Mouse (Mus musculus): ENCODE measurements around the gene Prmt7. TPM values are rescaled to one million over a fixed set of nuclear protein-coding genes. Genes with fewer than 3 reads are reported as not detected.

Gene Prmt7
- total RNA-seq, 1 experiment = 55.8 TPM

- no peak for TF ChIP-seq HCFC1 (IDR thresholded peaks at IDR 0.05; ENCODE audit: borderline replicate concordance, insufficient read depth, low read length)
- TF ChIP-seq ZC3H11A (IDR thresholded peaks at IDR 0.05; ENCODE audit: borderline replicate concordance, low read depth, low read length) = no peak
- TF ChIP-seq CHD2 (IDR thresholded peaks at IDR 0.05; ENCODE audit: low read depth, low read length) = no peak
- TF ChIP-seq MAFK (IDR thresholded peaks at IDR 0.05; ENCODE audit: insufficient read depth, low read depth, low read length) = no peak
- TF ChIP-seq ZNF384 (IDR thresholded peaks at IDR 0.05; ENCODE audit: low read depth, low read length) = no peak
- peak overlapping the region; percentile 96 for H3K9ac ChIP-seq (ENCODE audit: insufficient read depth, low read depth, low read length, poor library complexity, severe bottlenecking)
Observed at GRCm38 (mm10) chr8:106210035-106210731, 553 bp upstream of the Prmt7 start.

GRCm38 (mm10) chr8:106211421-106211820 is 685 bp downstream of the Prmt7 start:
- DNase-seq (ENCODE audit: low read depth, low spot score) = no peak
- in situ Hi-C loops (cut with MboI; ENCODE audit: low sequenced_read_pairs in 2 of 2, unreplicated experiment in 2 of 2) = no loop called here
- H3K36me3 ChIP-seq (ENCODE audit: control insufficient read depth, insufficient read depth, low read length, poor library complexity, severe bottlenecking) = peaks cover 22% of the 10 kb centered on the region; the same call in 1 of the 2 replicates
- no peaks in the 10 kb centered on the region for H3K9me3 ChIP-seq (ENCODE audit: control insufficient read depth, insufficient read depth, low read depth, low read length)
- peak overlapping the region; percentile 96 for H3K9ac ChIP-seq (ENCODE audit: insufficient read depth, low read depth, low read length, poor library complexity, severe bottlenecking)
- H3K27ac ChIP-seq (ENCODE audit: insufficient read depth, low read depth, low read length, poor library complexity, severe bottlenecking) = peak overlapping the region; percentile 26; the same call in 1 of the 2 replicates
- H3K4me3 ChIP-seq (ENCODE audit: insufficient read depth in 1 of 2, low read depth in 1 of 2, low read length in 2 of 2, poor library complexity in 1 of 2, severe bottlenecking in 1 of 2) = peak overlapping the region; percentile 86 to 90
- H3K4me1 ChIP-seq (ENCODE audit: control insufficient read depth in 2 of 2, insufficient read depth in 2 of 2, low read length in 2 of 2, poor library complexity in 1 of 2) = peaks cover 2 to 5% of the 10 kb centered on the region in 2 experiments; a peak in 1 of 4 replicates
- no peak for TF ChIP-seq MAFK (IDR thresholded peaks at IDR 0.05; ENCODE audit: insufficient read depth, low read depth, low read length)
- no peak for TF ChIP-seq ZNF384 (IDR thresholded peaks at IDR 0.05; ENCODE audit: low read depth, low read length)
- TF ChIP-seq CHD2 (IDR thresholded peaks at IDR 0.05; ENCODE audit: low read depth, low read length) = no peak
- no peak for TF ChIP-seq HCFC1 (IDR thresholded peaks at IDR 0.05; ENCODE audit: borderline replicate concordance, insufficient read depth, low read length)
- TF ChIP-seq ZC3H11A (IDR thresholded peaks at IDR 0.05; ENCODE audit: borderline replicate concordance, low read depth, low read length) = no peak

More at GRCm38 (mm10) chr8:106210035-106210731, 553 bp upstream of the Prmt7 start:
- Histone ChIP-seq H3K27ac (ENCODE audit: insufficient read depth, low read depth, low read length, poor library complexity, severe bottlenecking) (peak overlapping the region; percentile 70), H3K4me1 (ENCODE audit: control insufficient read depth in 2 of 2, insufficient read depth in 2 of 2, low read length in 2 of 2, poor library complexity in 1 of 2) (peaks cover 2 to 5% of the 10 kb centered on the region in 2 experiments; a peak in 1 of 4 replicates), H3K9me3 (ENCODE audit: control insufficient read depth, insufficient read depth, low read depth, low read length) (no peaks in the 10 kb centered on the region), H3K4me3 (ENCODE audit: insufficient read depth in 1 of 2, low read depth in 1 of 2, low read length in 2 of 2, poor library complexity in 1 of 2, severe bottlenecking in 1 of 2) (peak overlapping the region; percentile 86 to 90), H3K36me3 (ENCODE audit: control insufficient read depth, insufficient read depth, low read length, poor library complexity, severe bottlenecking) (peaks cover 19% of the 10 kb centered on the region; the same call in 1 of the 2 replicates)
- no peak for DNase-seq (ENCODE audit: low read depth, low spot score)
- in situ Hi-C loops (cut with MboI; ENCODE audit: low sequenced_read_pairs in 2 of 2, unreplicated experiment in 2 of 2) = no loop called here

GRCm38 (mm10) chr8:106213959-106214358 is 3.2 kb downstream of the Prmt7 start:
- peaks cover 2 to 5% of the 10 kb centered on the region in 2 experiments; a peak in 1 of 4 replicates for H3K4me1 ChIP-seq (ENCODE audit: control insufficient read depth in 2 of 2, insufficient read depth in 2 of 2, low read length in 2 of 2, poor library complexity in 1 of 2)
- H3K27ac ChIP-seq (ENCODE audit: insufficient read depth, low read depth, low read length, poor library complexity, severe bottlenecking) = no peak overlapping the region
- no peaks in the 10 kb centered on the region for H3K9me3 ChIP-seq (ENCODE audit: control insufficient read depth, insufficient read depth, low read depth, low read length)
- H3K36me3 ChIP-seq (ENCODE audit: control insufficient read depth, insufficient read depth, low read length, poor library complexity, severe bottlenecking) = peaks cover 31% of the 10 kb centered on the region
- no peak for DNase-seq (ENCODE audit: low read depth, low spot score)
- H3K4me3 ChIP-seq (ENCODE audit: insufficient read depth in 1 of 2, low read depth in 1 of 2, low read length in 2 of 2, poor library complexity in 1 of 2, severe bottlenecking in 1 of 2) = no peak overlapping the region
- no peak for TF ChIP-seq ZC3H11A (IDR thresholded peaks at IDR 0.05; ENCODE audit: borderline replicate concordance, low read depth, low read length)
- TF ChIP-seq MAFK (IDR thresholded peaks at IDR 0.05; ENCODE audit: insufficient read depth, low read depth, low read length) = peak; percentile 92
- in situ Hi-C loops (cut with MboI; ENCODE audit: low sequenced_read_pairs in 2 of 2, unreplicated experiment in 2 of 2) = no loop called here
- no peak overlapping the region for H3K9ac ChIP-seq (ENCODE audit: insufficient read depth, low read depth, low read length, poor library complexity, severe bottlenecking)

- Histone ChIP-seq H3K9ac (ENCODE audit: insufficient read depth, low read depth, low read length, poor library complexity, severe bottlenecking) (no peak overlapping the region), H3K4me3 (ENCODE audit: insufficient read depth in 1 of 2, low read depth in 1 of 2, low read length in 2 of 2, poor library complexity in 1 of 2, severe bottlenecking in 1 of 2) (no peak overlapping the region), H3K4me1 (ENCODE audit: control insufficient read depth in 2 of 2, insufficient read depth in 2 of 2, low read length in 2 of 2, poor library complexity in 1 of 2) (no peaks in the 10 kb centered on the region), H3K36me3 (ENCODE audit: control insufficient read depth, insufficient read depth, low read length, poor library complexity, severe bottlenecking) (peaks cover 38% of the 10 kb centered on the region), H3K27ac (ENCODE audit: insufficient read depth, low read depth, low read length, poor library complexity, severe bottlenecking) (no peak overlapping the region), H3K9me3 (ENCODE audit: control insufficient read depth, insufficient read depth, low read depth, low read length) (no peaks in the 10 kb centered on the region)
- in situ Hi-C loops (cut with MboI; ENCODE audit: low sequenced_read_pairs in 2 of 2, unreplicated experiment in 2 of 2) = no loop called here
- TF ChIP-seq ZNF384 (IDR thresholded peaks at IDR 0.05; ENCODE audit: low read depth, low read length) (no peak), HCFC1 (IDR thresholded peaks at IDR 0.05; ENCODE audit: borderline replicate concordance, insufficient read depth, low read length) (no peak), MAFK (IDR thresholded peaks at IDR 0.05; ENCODE audit: insufficient read depth, low read depth, low read length) (no peak), CHD2 (IDR thresholded peaks at IDR 0.05; ENCODE audit: low read depth, low read length) (no peak), ZC3H11A (IDR thresholded peaks at IDR 0.05; ENCODE audit: borderline replicate concordance, low read depth, low read length) (no peak)
- DNase-seq (ENCODE audit: low read depth, low spot score) = no peak
Observed at GRCm38 (mm10) chr8:106219620-106220019, 8.9 kb downstream of the Prmt7 start.

All from ES-E14 (cell line).